Comparison of ENCODE assay signal across 8 mouse cellular contexts in genomic region chr5:120560616-120561311, GRCm38 (mm10). TPM values are rescaled to one million over a fixed set of nuclear protein-coding genes. Genes with fewer than 3 reads are reported as not detected.
DNase-seq lines count a peak whose midpoint lies in the region; ATAC-seq lines count a peak whose summit lies in the region.

No protein-coding gene starts in this region.

- 4% methylated on average over 16 of the region's 16 CpGs for WGBS in intestine, embryonic 15.5 days
- 10% methylated on average over 16 of the region's 16 CpGs for WGBS in liver, embryonic 11.5 days
- WGBS in midbrain, embryonic 15.5 days = 17% methylated on average over 16 of the region's 16 CpGs

- peak; percentile 42 to 49 for DNase-seq in frontal cortex, adult 2 months (ENCODE audit: extremely low spot score in 1 of 2, low spot score in 1 of 2)
- DNase-seq in embryo, embryonic 10.5 days (ENCODE audit: low spot score) = peak; percentile 72
- peak; percentile 73 for DNase-seq in liver, embryonic 11.5 days (ENCODE audit: low spot score)
- peak; percentile 59 for DNase-seq in testis, postnatal 14 days (ENCODE audit: low spot score)

- ATAC-seq in frontal cortex, adult (ENCODE audit: low TSS enrichment) = no peak
- peak; percentile 46 for ATAC-seq in granulocyte monocyte progenitor cell, adult 5-6 weeks (replicated peaks; ENCODE audit: poor library complexity, severe bottlenecking)
- ATAC-seq in intestine, embryonic 15.5 days = peak; percentile 42
- ATAC-seq in liver, embryonic 11.5 days (replicated peaks; ENCODE audit: low FRiP score) = peak; percentile 60
- ATAC-seq in midbrain, embryonic 15.5 days (replicated peaks) = 0 out of 2 replicates have a peak, but pooled peaks have one; percentile 20

- H3K9me3 ChIP-seq in intestine, embryonic 15.5 days = no peaks in the 10 kb centered on the region
- H3K9me3 ChIP-seq in liver, embryonic 11.5 days (ENCODE audit: control insufficient read depth, low read length) = no peaks in the 10 kb centered on the region
- H3K9me3 ChIP-seq in midbrain, embryonic 15.5 days = no peaks in the 10 kb centered on the region

- H3K27ac ChIP-seq in intestine, embryonic 15.5 days = peak overlapping the region; percentile 86
- peak overlapping the region; percentile 84 for H3K27ac ChIP-seq in liver, embryonic 11.5 days (ENCODE audit: low read depth, low read length)
- peak overlapping the region; percentile 45 for H3K27ac ChIP-seq in midbrain, embryonic 15.5 days

- peaks cover 10% of the 10 kb centered on the region for H3K36me3 ChIP-seq in intestine, embryonic 15.5 days
- H3K36me3 ChIP-seq in liver, embryonic 11.5 days (ENCODE audit: control insufficient read depth, insufficient read depth, low read length) = peaks cover 19% of the 10 kb centered on the region
- H3K36me3 ChIP-seq in midbrain, embryonic 15.5 days (replicated peaks) = no peaks in the 10 kb centered on the region

- H3K4me3 ChIP-seq in intestine, embryonic 15.5 days (replicated peaks) = peak overlapping the region; percentile 22
- peak overlapping the region; percentile 42 for H3K4me3 ChIP-seq in liver, embryonic 11.5 days (ENCODE audit: low read depth, low read length)
- no peak overlapping the region for H3K4me3 ChIP-seq in midbrain, embryonic 15.5 days

- peaks cover 59% of the 10 kb centered on the region for H3K4me1 ChIP-seq in intestine, embryonic 15.5 days (replicated peaks)
- H3K4me1 ChIP-seq in liver, embryonic 11.5 days (replicated peaks; ENCODE audit: control insufficient read depth, insufficient read depth, low read length) = peaks cover 55% of the 10 kb centered on the region
- peaks cover 34% of the 10 kb centered on the region for H3K4me1 ChIP-seq in midbrain, embryonic 15.5 days

- H3K4me2 ChIP-seq in intestine, embryonic 15.5 days (replicated peaks) = peak overlapping the region; percentile 63
- H3K4me2 ChIP-seq in liver, embryonic 11.5 days = peak overlapping the region; percentile 59
- H3K4me2 ChIP-seq in midbrain, embryonic 15.5 days = 0 out of 2 replicates have a peak overlapping the region, but pooled peaks have one; percentile 2

- 0 out of 2 replicates have a peak overlapping the region, but pooled peaks have one; percentile 2 for H3K9ac ChIP-seq in intestine, embryonic 15.5 days
- peak overlapping the region; percentile 39; the same call in 1 of the 2 replicates for H3K9ac ChIP-seq in liver, embryonic 11.5 days (ENCODE audit: low read depth, low read length)
- H3K9ac ChIP-seq in midbrain, embryonic 15.5 days = no peak overlapping the region

- H3K27me3 ChIP-seq in intestine, embryonic 15.5 days (replicated peaks) = no peaks in the 10 kb centered on the region
- H3K27me3 ChIP-seq in liver, embryonic 11.5 days (replicated peaks; ENCODE audit: control insufficient read depth, insufficient read depth, low read length) = no peaks in the 10 kb centered on the region
- H3K27me3 ChIP-seq in midbrain, embryonic 15.5 days (replicated peaks) = no peaks in the 10 kb centered on the region

RNA-seq across cellular contexts. Expression of gene Tpcn1, which starts 27.7 kb away (rescaled TPM):
- 37.9 and 39.9 TPM in 2 replicates for polyA plus RNA-seq in frontal cortex, adult 2 months (2012; rRNA removed)
- total RNA-seq in granulocyte monocyte progenitor cell, adult 5-6 weeks (2014; fragmentation: Nextera tagmentation) = 28.8 and 41.5 TPM in 2 replicates
- 12.7 and 14.1 TPM in 2 replicates for total RNA-seq in granulocyte monocyte progenitor cell, adult 5-6 weeks (2017)
- polyA plus RNA-seq in intestine, embryonic 15.5 days (2015; fragmentation: Nextera tagmentation; extraction: Ambion mirVana) = 25.3 and 26.8 TPM in 2 replicates
- polyA plus RNA-seq in liver, embryonic 11.5 days (2014; fragmentation: Nextera tagmentation; extraction: Ambion mirVana) = 27.4 and 29.7 TPM in 2 replicates
- polyA plus RNA-seq in midbrain, embryonic 15.5 days (2015; fragmentation: Nextera tagmentation; extraction: Ambion mirVana) = 15.8 and 17.7 TPM in 2 replicates

RNA-seq across cellular contexts. Expression of gene Iqcd, which starts 28.1 kb away (rescaled TPM):
- polyA plus RNA-seq in frontal cortex, adult 2 months (2012; rRNA removed) = 1.9 and 2.1 TPM in 2 replicates
- not detected in 2 replicates for total RNA-seq in granulocyte monocyte progenitor cell, adult 5-6 weeks (2014; fragmentation: Nextera tagmentation)
- total RNA-seq in granulocyte monocyte progenitor cell, adult 5-6 weeks (2017) = not detected in 2 replicates
- 0.28 and 0.40 TPM in 2 replicates for polyA plus RNA-seq in intestine, embryonic 15.5 days (2015; fragmentation: Nextera tagmentation; extraction: Ambion mirVana)
- polyA plus RNA-seq in liver, embryonic 11.5 days (2014; fragmentation: Nextera tagmentation; extraction: Ambion mirVana) = 1.3 and 1.5 TPM in 2 replicates
- 1.7 and 1.8 TPM in 2 replicates for polyA plus RNA-seq in midbrain, embryonic 15.5 days (2015; fragmentation: Nextera tagmentation; extraction: Ambion mirVana)

RNA-seq across cellular contexts. Expression of gene Slc8b1, which starts 49.8 kb away (rescaled TPM):
- polyA plus RNA-seq in frontal cortex, adult 2 months (2012; rRNA removed) = 5.9 and 6.4 TPM in 2 replicates
- 24.9 and 38.3 TPM in 2 replicates for total RNA-seq in granulocyte monocyte progenitor cell, adult 5-6 weeks (2014; fragmentation: Nextera tagmentation)
- 30.1 and 31.8 TPM in 2 replicates for total RNA-seq in granulocyte monocyte progenitor cell, adult 5-6 weeks (2017)
- 6.2 and 6.6 TPM in 2 replicates for polyA plus RNA-seq in intestine, embryonic 15.5 days (2015; fragmentation: Nextera tagmentation; extraction: Ambion mirVana)
- 5.1 and 5.5 TPM in 2 replicates for polyA plus RNA-seq in liver, embryonic 11.5 days (2014; fragmentation: Nextera tagmentation; extraction: Ambion mirVana)
- 1.6 and 2.5 TPM in 2 replicates for polyA plus RNA-seq in midbrain, embryonic 15.5 days (2015; fragmentation: Nextera tagmentation; extraction: Ambion mirVana)

RNA-seq across cellular contexts. Expression of gene Rita1, which starts 51.6 kb away (rescaled TPM):
- polyA plus RNA-seq in frontal cortex, adult 2 months (2012; rRNA removed) = 34.8 and 36.4 TPM in 2 replicates
- total RNA-seq in granulocyte monocyte progenitor cell, adult 5-6 weeks (2014; fragmentation: Nextera tagmentation) = 3.0 and 5.3 TPM in 2 replicates
- 1.8 and 3.9 TPM in 2 replicates for total RNA-seq in granulocyte monocyte progenitor cell, adult 5-6 weeks (2017)
- 10.6 and 11.4 TPM in 2 replicates for polyA plus RNA-seq in intestine, embryonic 15.5 days (2015; fragmentation: Nextera tagmentation; extraction: Ambion mirVana)
- polyA plus RNA-seq in liver, embryonic 11.5 days (2014; fragmentation: Nextera tagmentation; extraction: Ambion mirVana) = 9.0 and 13.1 TPM in 2 replicates
- 28.3 and 30.6 TPM in 2 replicates for polyA plus RNA-seq in midbrain, embryonic 15.5 days (2015; fragmentation: Nextera tagmentation; extraction: Ambion mirVana)

RNA-seq across cellular contexts. Expression of gene Ddx54, which starts 51.8 kb away (rescaled TPM):
- 28.2 and 31.2 TPM in 2 replicates for polyA plus RNA-seq in frontal cortex, adult 2 months (2012; rRNA removed)
- 21.5 and 27.9 TPM in 2 replicates for total RNA-seq in granulocyte monocyte progenitor cell, adult 5-6 weeks (2014; fragmentation: Nextera tagmentation)
- 33.1 and 38.7 TPM in 2 replicates for total RNA-seq in granulocyte monocyte progenitor cell, adult 5-6 weeks (2017)
- 47.5 and 49.3 TPM in 2 replicates for polyA plus RNA-seq in intestine, embryonic 15.5 days (2015; fragmentation: Nextera tagmentation; extraction: Ambion mirVana)
- polyA plus RNA-seq in liver, embryonic 11.5 days (2014; fragmentation: Nextera tagmentation; extraction: Ambion mirVana) = 46.7 and 47.0 TPM in 2 replicates
- polyA plus RNA-seq in midbrain, embryonic 15.5 days (2015; fragmentation: Nextera tagmentation; extraction: Ambion mirVana) = 39.9 and 43.7 TPM in 2 replicates

Comparison
In these comparisons a context has a peak if more than half of its experiments do, and no peak if none do; other contexts are left out.
1. H3K4me2 ChIP-seq: peak in every context shown above with its lines; median percentile 63 in intestine, embryonic 15.5 days; 59 in liver, embryonic 11.5 days; 2 in midbrain, embryonic 15.5 days.